Mouse (Mus musculus) granulocyte monocyte progenitor cell, adult 5-6 weeks (primary cell): Measurements from ENCODE around the gene Flrt1. TPM values are rescaled to one million over a fixed set of nuclear protein-coding genes. Genes with fewer than 3 reads are reported as not detected.

Experiments
- ATAC-seq: replicated peaks from 2 replicates; pipeline ENCODE4 v1.8.0; 2016; ENCODE audit warnings: mild to moderate bottlenecking, moderate TSS enrichment, inconsistent platforms; ENCODE audit not compliant: poor library complexity, severe bottlenecking
- total RNA-seq, 2 experiments: library from RNA; stranded (forward) in 1 of 2; stranded (reverse) in 1 of 2; fragments of 200-712, 200-1000 nt in 1 of 2; fragments of >200 nt in 1 of 2; fragmentation: Nextera tagmentation in 1 of 2; gene quantifications; 2 replicates each; pipeline ENCODE4 v1.2.3; 2014 to 2017

The Flrt1 gene
- total RNA-seq, 2 experiments from 2014 or later = not detected

GRCm38 (mm10) chr19:7044706-7045105, 60.8 kb downstream of the Flrt1 start:
- no peak for ATAC-seq

DNA sequence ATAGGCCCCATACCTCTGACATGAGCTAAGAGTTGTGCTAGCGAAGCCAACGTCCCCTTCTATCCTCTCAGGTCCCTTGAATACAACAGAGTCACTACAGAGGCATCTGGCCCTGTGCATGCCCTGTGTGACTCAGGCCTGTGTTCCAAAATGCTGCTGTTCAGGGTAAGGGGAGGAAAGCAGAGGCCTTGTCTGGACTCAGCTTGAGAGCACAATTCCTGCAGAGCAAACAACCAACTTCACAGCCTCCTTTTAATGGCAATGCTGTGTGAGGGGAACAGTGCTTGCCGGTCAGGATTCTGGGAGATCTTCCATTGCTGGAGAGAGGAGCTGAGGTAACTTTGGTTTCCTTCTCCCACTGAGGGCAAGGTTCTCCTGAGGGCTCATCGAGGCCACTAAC, 61.2 kb downstream of the Flrt1 start:
- ATAC-seq = no peak

Other genes with a start within 250 kb of the Flrt1 start
- 17.8 and 22.6 TPM in 2 replicates for gene Ccdc88b, start 247.5 kb downstream of the Flrt1 start, total RNA-seq (2014; fragmentation: Nextera tagmentation)
- 53.1 and 58.0 TPM in 2 replicates for gene Ccdc88b, start 247.5 kb downstream of the Flrt1 start, total RNA-seq (2017)
- 149 and 152 TPM in 2 replicates for gene Trmt112, start 196.0 kb downstream of the Flrt1 start, total RNA-seq (2014; fragmentation: Nextera tagmentation)
- gene Trmt112, start 196.0 kb downstream of the Flrt1 start, total RNA-seq (2017) = 156 and 160 TPM in 2 replicates
- 352 and 419 TPM in 2 replicates for gene Prdx5, start 195.6 kb downstream of the Flrt1 start, total RNA-seq (2014; fragmentation: Nextera tagmentation)
- gene Prdx5, start 195.6 kb downstream of the Flrt1 start, total RNA-seq (2017) = 522 and 534 TPM in 2 replicates
- gene Esrra, start 183.9 kb downstream of the Flrt1 start, total RNA-seq (2014; fragmentation: Nextera tagmentation) = 10.7 and 29.3 TPM in 2 replicates
- 15.5 and 18.6 TPM in 2 replicates for gene Esrra, start 183.9 kb downstream of the Flrt1 start, total RNA-seq (2017)
- gene Catsperz, start 180.3 kb downstream of the Flrt1 start, total RNA-seq (2014; fragmentation: Nextera tagmentation) = 3.0 TPM in 1 of 2 replicates, not detected in the other
- gene Catsperz, start 180.3 kb downstream of the Flrt1 start, total RNA-seq (2017) = 2.8 and 4.5 TPM in 2 replicates
- not detected in 2 replicates for gene Kcnk4, start 171.2 kb downstream of the Flrt1 start, total RNA-seq (2014; fragmentation: Nextera tagmentation)
- gene Kcnk4, start 171.2 kb downstream of the Flrt1 start, total RNA-seq (2017) = not detected in 2 replicates
- 26.7 and 34.5 TPM in 2 replicates for gene Bad, start 163.9 kb downstream of the Flrt1 start, total RNA-seq (2014; fragmentation: Nextera tagmentation)
- 48.8 and 69.0 TPM in 2 replicates for gene Bad, start 163.9 kb downstream of the Flrt1 start, total RNA-seq (2017)
- 15.0 and 18.5 TPM in 2 replicates for gene Gpr137, start 163.2 kb downstream of the Flrt1 start, total RNA-seq (2014; fragmentation: Nextera tagmentation)
- 14.9 and 15.8 TPM in 2 replicates for gene Gpr137, start 163.2 kb downstream of the Flrt1 start, total RNA-seq (2017)
- gene Ppp1r14b, start 130.8 kb downstream of the Flrt1 start, total RNA-seq (2014; fragmentation: Nextera tagmentation) = 194 and 276 TPM in 2 replicates
- 94.5 and 105 TPM in 2 replicates for gene Ppp1r14b, start 130.8 kb downstream of the Flrt1 start, total RNA-seq (2017)
- gene Plcb3, start 129.3 kb downstream of the Flrt1 start, total RNA-seq (2014; fragmentation: Nextera tagmentation) = 8.0 and 14.6 TPM in 2 replicates
- gene Plcb3, start 129.3 kb downstream of the Flrt1 start, total RNA-seq (2017) = 7.1 and 10.9 TPM in 2 replicates
- gene Fkbp2, start 125.2 kb downstream of the Flrt1 start, total RNA-seq (2014; fragmentation: Nextera tagmentation) = 98.9 and 160 TPM in 2 replicates
- gene Fkbp2, start 125.2 kb downstream of the Flrt1 start, total RNA-seq (2017) = 173 and 197 TPM in 2 replicates
- 27.6 and 35.2 TPM in 2 replicates for gene Vegfb, start 118.1 kb downstream of the Flrt1 start, total RNA-seq (2014; fragmentation: Nextera tagmentation)
- 6.2 and 7.4 TPM in 2 replicates for gene Vegfb, start 118.1 kb downstream of the Flrt1 start, total RNA-seq (2017)
- gene Dnajc4, start 113.2 kb downstream of the Flrt1 start, total RNA-seq (2014; fragmentation: Nextera tagmentation) = 6.4 and 16.5 TPM in 2 replicates
- 7.9 and 11.8 TPM in 2 replicates for gene Dnajc4, start 113.2 kb downstream of the Flrt1 start, total RNA-seq (2017)
- 8.5 and 14.4 TPM in 2 replicates for gene Nudt22, start 109.6 kb downstream of the Flrt1 start, total RNA-seq (2014; fragmentation: Nextera tagmentation)
- gene Nudt22, start 109.6 kb downstream of the Flrt1 start, total RNA-seq (2017) = 3.4 and 14.5 TPM in 2 replicates
- 3.0 TPM in 1 of 2 replicates, not detected in the other for gene Trpt1, start 109.6 kb downstream of the Flrt1 start, total RNA-seq (2014; fragmentation: Nextera tagmentation)
- 0.21 and 0.60 TPM in 2 replicates for gene Trpt1, start 109.6 kb downstream of the Flrt1 start, total RNA-seq (2017)
- 103 and 119 TPM in 2 replicates for gene Fermt3, start 86.3 kb downstream of the Flrt1 start, total RNA-seq (2014; fragmentation: Nextera tagmentation)
- gene Fermt3, start 86.3 kb downstream of the Flrt1 start, total RNA-seq (2017) = 182 and 230 TPM in 2 replicates
- gene Stip1, start 65.8 kb downstream of the Flrt1 start, total RNA-seq (2014; fragmentation: Nextera tagmentation) = 162 and 187 TPM in 2 replicates
- gene Stip1, start 65.8 kb downstream of the Flrt1 start, total RNA-seq (2017) = 246 and 270 TPM in 2 replicates
- gene Macrod1, start 48.9 kb downstream of the Flrt1 start, total RNA-seq (2014; fragmentation: Nextera tagmentation) = 7.8 and 13.6 TPM in 2 replicates
- 4.5 and 6.3 TPM in 2 replicates for gene Macrod1, start 48.9 kb downstream of the Flrt1 start, total RNA-seq (2017)
- gene Otub1, start 100.6 kb upstream of the Flrt1 start, total RNA-seq (2014; fragmentation: Nextera tagmentation) = 61.0 and 61.2 TPM in 2 replicates
- 63.0 and 69.0 TPM in 2 replicates for gene Otub1, start 100.6 kb upstream of the Flrt1 start, total RNA-seq (2017)
- 854 and 878 TPM in 2 replicates for gene Cox8a, start 111.9 kb upstream of the Flrt1 start, total RNA-seq (2014; fragmentation: Nextera tagmentation)
- 563 and 615 TPM in 2 replicates for gene Cox8a, start 111.9 kb upstream of the Flrt1 start, total RNA-seq (2017)
- gene Naa40, start 135.5 kb upstream of the Flrt1 start, total RNA-seq (2014; fragmentation: Nextera tagmentation) = 67.4 and 72.3 TPM in 2 replicates
- 42.9 and 49.3 TPM in 2 replicates for gene Naa40, start 135.5 kb upstream of the Flrt1 start, total RNA-seq (2017)
- gene Rcor2, start 161.6 kb upstream of the Flrt1 start, total RNA-seq (2014; fragmentation: Nextera tagmentation) = 3.1 and 6.9 TPM in 2 replicates
- 3.4 and 5.2 TPM in 2 replicates for gene Rcor2, start 161.6 kb upstream of the Flrt1 start, total RNA-seq (2017)
- gene Mark2, start 236.1 kb upstream of the Flrt1 start, total RNA-seq (2014; fragmentation: Nextera tagmentation) = 48.7 and 85.8 TPM in 2 replicates
- 17.8 and 21.2 TPM in 2 replicates for gene Mark2, start 236.1 kb upstream of the Flrt1 start, total RNA-seq (2017)